Mouse (Mus musculus) myocyte (in vitro differentiated cells): ENCODE results near the gene Ttc28. TPM values are rescaled to one million over a fixed set of nuclear protein-coding genes. Genes with fewer than 3 reads are reported as not detected.
A peak's percentile ranks its signal among the peaks of the same experiment; 100 is the strongest.

Experiments
- H3K27me3 ChIP-seq: one replicate; pipeline ENCODE4 v1.6.1; 2011; ENCODE audit not compliant: control insufficient read depth, insufficient read depth, insufficient read length
- H3K36me3 ChIP-seq: one replicate; pipeline ENCODE4 v1.6.1; 2011; ENCODE audit not compliant: control insufficient read depth, insufficient read depth
- H3K4me2 ChIP-seq: one replicate; pipeline ENCODE4 v1.6.1; 2011; ENCODE audit warnings: low read depth, control low read depth
- H3K4me3 ChIP-seq: one replicate; pipeline ENCODE4 v1.5.1; 2011; ENCODE audit warnings: mild to moderate bottlenecking, control low read depth, moderate library complexity
- H3K79me2 ChIP-seq: one replicate; pipeline ENCODE4 v1.6.1; 2011; ENCODE audit not compliant: control insufficient read depth, insufficient read depth
- H3ac ChIP-seq: one replicate; pipeline ENCODE4 v1.6.1; 2011; ENCODE audit not compliant: control insufficient read depth, insufficient read length
- CEBPB ChIP-seq: IDR thresholded peaks from 2 replicates; pipeline ENCODE4 v1.6.1; 2011; ENCODE audit warnings: mild to moderate bottlenecking, moderate library complexity; ENCODE audit not compliant: poor library complexity, insufficient read depth, severe bottlenecking
- E2F4 ChIP-seq: IDR thresholded peaks from one replicate; pipeline ENCODE4 v1.6.1; 2011; ENCODE audit warnings: mild to moderate bottlenecking, control low read depth, moderate library complexity; ENCODE audit not compliant: insufficient read depth
- MAX ChIP-seq: IDR thresholded peaks from one replicate; pipeline ENCODE4 v1.6.1; 2011; ENCODE audit warnings: low read depth, mild to moderate bottlenecking, control low read depth
- MYOD1 ChIP-seq, 3 experiments: IDR thresholded peaks; one replicate each; pipeline ENCODE4 v1.6.1; 2011; ENCODE audit warnings: control low read depth in 2 of 3, low read depth in 2 of 3, mild to moderate bottlenecking in 2 of 3, moderate library complexity in 1 of 3; ENCODE audit not compliant: insufficient read length in 2 of 3, control insufficient read depth in 1 of 3
- MYOG ChIP-seq, 3 experiments: IDR thresholded peaks; one replicate each; pipeline ENCODE4 v1.6.1; 2011; ENCODE audit warnings: control low read depth in 2 of 3, low read depth in 2 of 3, mild to moderate bottlenecking in 2 of 3; ENCODE audit not compliant: insufficient read length in 2 of 3, control insufficient read depth in 1 of 3, insufficient read depth in 1 of 3
- POLR2A ChIP-seq: IDR thresholded peaks from one replicate; pipeline ENCODE4 v1.6.1; 2011; ENCODE audit warnings: low read depth, mild to moderate bottlenecking, control low read depth, moderate library complexity; ENCODE audit not compliant: insufficient read length
- POLR2AphosphoS2 ChIP-seq: IDR thresholded peaks from one replicate; pipeline ENCODE4 v1.6.1; 2011; ENCODE audit warnings: low read depth, control low read depth; ENCODE audit not compliant: insufficient read length
- REST ChIP-seq: IDR thresholded peaks from one replicate; pipeline ENCODE4 v1.6.1; 2011; ENCODE audit warnings: mild to moderate bottlenecking, control low read depth, moderate library complexity; ENCODE audit not compliant: insufficient read depth, insufficient read length
- SRF ChIP-seq: IDR thresholded peaks from one replicate; pipeline ENCODE4 v1.6.1; 2011; ENCODE audit warnings: low read depth; ENCODE audit not compliant: control insufficient read depth, insufficient read length
- TCF12 ChIP-seq: IDR thresholded peaks from one replicate; pipeline ENCODE4 v1.6.1; 2011; ENCODE audit warnings: mild to moderate bottlenecking, control low read depth; ENCODE audit not compliant: poor library complexity, insufficient read depth, severe bottlenecking
- TCF3 ChIP-seq: IDR thresholded peaks from one replicate; pipeline ENCODE4 v1.6.1; 2011; ENCODE audit warnings: low read depth, control low read depth; ENCODE audit not compliant: insufficient read length
- USF1 ChIP-seq: IDR thresholded peaks from one replicate; pipeline ENCODE4 v1.6.1; 2011; ENCODE audit warnings: low read depth, mild to moderate bottlenecking, control low read depth, moderate library complexity
- polyA plus RNA-seq: library from polyadenylated mRNA; unstranded; fragments of >200 nt; fragmentation: generic; extraction: Trizol; gene quantifications from one replicate; pipeline ENCODE4 v1.2.1, GENCODE M21; 2012; ENCODE audit warnings: missing spikeins

Gene Ttc28
- polyA plus RNA-seq, 1 experiment = 8.5 TPM

DNA sequence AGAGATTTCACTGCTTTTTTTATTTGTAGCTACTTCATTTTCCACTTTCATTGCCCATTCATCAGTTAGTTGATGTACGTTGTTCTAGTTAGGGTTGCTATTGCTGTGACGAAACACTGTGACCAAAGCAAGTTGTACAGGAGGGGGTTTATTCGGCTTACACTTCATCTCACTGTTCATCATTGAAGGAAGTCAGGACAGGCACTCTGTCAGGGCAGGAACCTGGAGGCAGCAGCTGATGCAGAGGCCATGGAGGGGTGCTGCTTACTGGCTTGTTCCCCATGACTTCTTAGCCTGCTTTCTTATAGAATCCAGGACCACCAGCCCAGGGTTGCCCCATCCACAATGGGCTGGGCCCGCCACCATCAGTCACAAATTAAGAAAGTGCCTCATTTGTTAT is 19.2 kb downstream of the Ttc28 start:
- Histone ChIP-seq H3ac (no peak overlapping the region), H3K4me2 (no peak overlapping the region), H3K27me3 (no peaks in the 10 kb centered on the region), H3K4me3 (no peak overlapping the region), H3K79me2 (no peaks in the 10 kb centered on the region), H3K36me3 (peaks cover 13% of the 10 kb centered on the region)
- TF ChIP-seq TCF12 (no peak), MAX (no peak), MYOG (IDR thresholded peaks at IDR 0.05; ENCODE audit: control insufficient read depth in 1 of 3, insufficient read depth in 1 of 3, insufficient read length in 2 of 3, low read depth in 2 of 3) (no peak), REST (no peak), USF1 (no peak), POLR2A (no peak), TCF3 (no peak), CEBPB (no peak), MYOD1 (IDR thresholded peaks at IDR 0.05; ENCODE audit: control insufficient read depth in 1 of 3, insufficient read length in 2 of 3, low read depth in 2 of 3) (no peak), SRF (no peak), E2F4 (no peak), POLR2AphosphoS2 (no peak)

DNA sequence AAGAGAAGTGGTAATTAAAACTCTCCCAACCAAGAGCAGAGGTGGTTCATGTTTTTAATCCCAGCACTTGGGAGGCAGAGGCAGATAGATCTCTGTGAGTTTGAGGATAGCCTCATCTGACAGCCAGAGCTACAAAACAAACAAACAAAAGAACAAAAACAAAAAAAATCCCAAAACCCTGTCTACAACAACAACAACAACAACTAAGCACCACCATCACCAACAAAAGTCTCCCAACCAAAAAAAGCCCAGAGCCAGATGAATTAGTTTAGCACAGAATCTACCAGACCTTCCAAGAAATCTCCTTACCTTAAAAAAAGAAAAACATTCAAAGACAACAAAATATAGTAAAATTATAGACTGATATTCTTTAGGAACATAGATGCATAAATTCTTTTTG is 20.7 kb downstream of the Ttc28 start:
- no peak overlapping the region for H3ac ChIP-seq
- H3K4me3 ChIP-seq = no peak overlapping the region
- H3K4me2 ChIP-seq = no peak overlapping the region
- H3K27me3 ChIP-seq = no peaks in the 10 kb centered on the region
- H3K36me3 ChIP-seq = peaks cover 4% of the 10 kb centered on the region
- H3K79me2 ChIP-seq = no peaks in the 10 kb centered on the region
- TF ChIP-seq POLR2AphosphoS2 = no peak

DNA sequence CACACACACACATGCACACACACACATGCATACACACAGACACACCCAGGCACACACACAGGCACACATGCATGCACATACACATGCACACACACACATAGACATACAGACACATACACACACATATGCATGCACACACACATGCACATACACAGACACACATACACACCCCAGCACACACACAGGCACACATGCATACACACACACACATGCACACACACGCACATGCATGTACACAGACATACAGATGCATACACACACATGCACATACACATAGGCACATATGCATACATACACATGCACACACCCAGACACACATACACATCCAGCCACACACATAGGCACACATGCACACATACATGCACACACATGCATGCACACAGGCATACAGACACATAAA is 27.1 kb downstream of the Ttc28 start:
- Histone ChIP-seq H3K79me2 (no peaks in the 10 kb centered on the region), H3K27me3 (no peaks in the 10 kb centered on the region), H3ac (no peak overlapping the region), H3K4me3 (no peak overlapping the region), H3K36me3 (no peaks in the 10 kb centered on the region), H3K4me2 (no peak overlapping the region)
- peak; percentile 1 for TF ChIP-seq REST
- TF ChIP-seq TCF3 = no peak

DNA sequence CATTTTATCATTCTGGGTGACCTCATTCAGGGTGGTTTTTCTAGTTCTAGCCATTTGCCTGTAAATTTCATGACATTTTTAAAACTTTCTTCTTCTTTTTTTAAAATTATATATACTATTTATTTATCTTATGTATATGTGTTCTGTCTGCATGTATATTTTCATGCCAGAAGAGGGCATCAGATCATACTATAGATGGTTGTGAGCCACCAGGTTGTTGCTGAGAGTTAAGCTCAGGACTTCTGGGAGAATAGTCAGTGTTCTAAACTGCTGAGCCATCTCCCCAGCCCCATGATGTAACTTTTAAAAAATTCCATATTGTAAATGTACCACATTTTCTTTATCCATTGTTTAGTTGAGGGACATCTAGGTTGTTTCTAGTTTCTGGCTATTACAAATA is 29.3 kb downstream of the Ttc28 start:
- Histone ChIP-seq H3K36me3 (no peaks in the 10 kb centered on the region), H3K4me3 (no peak overlapping the region), H3ac (no peak overlapping the region), H3K4me2 (no peak overlapping the region), H3K79me2 (no peaks in the 10 kb centered on the region), H3K27me3 (no peaks in the 10 kb centered on the region)
- no peak for TF ChIP-seq SRF
- TF ChIP-seq TCF12 = no peak
- TF ChIP-seq REST = no peak
- no peak for TF ChIP-seq MAX
- TF ChIP-seq MYOG (IDR thresholded peaks at IDR 0.05; ENCODE audit: control insufficient read depth in 1 of 3, insufficient read depth in 1 of 3, insufficient read length in 2 of 3, low read depth in 2 of 3) = no peak
- TF ChIP-seq USF1 = no peak
- no peak for TF ChIP-seq E2F4
- no peak for TF ChIP-seq POLR2A
- TF ChIP-seq CEBPB = no peak
- no peak for TF ChIP-seq MYOD1 (IDR thresholded peaks at IDR 0.05; ENCODE audit: control insufficient read depth in 1 of 3, insufficient read length in 2 of 3, low read depth in 2 of 3)

- Histone ChIP-seq H3K4me3 (no peak overlapping the region), H3K36me3 (no peaks in the 10 kb centered on the region), H3K79me2 (no peaks in the 10 kb centered on the region), H3K4me2 (no peak overlapping the region), H3ac (no peak overlapping the region), H3K27me3 (no peaks in the 10 kb centered on the region)
- TF ChIP-seq POLR2A (no peak), TCF3 (no peak), CEBPB (no peak), MYOD1 (IDR thresholded peaks at IDR 0.05; ENCODE audit: control insufficient read depth in 1 of 3, insufficient read length in 2 of 3, low read depth in 2 of 3) (no peak), MAX (no peak)
Observed at GRCm38 (mm10) chr5:110909955-110910589, 30.5 kb downstream of the Ttc28 start.

DNA sequence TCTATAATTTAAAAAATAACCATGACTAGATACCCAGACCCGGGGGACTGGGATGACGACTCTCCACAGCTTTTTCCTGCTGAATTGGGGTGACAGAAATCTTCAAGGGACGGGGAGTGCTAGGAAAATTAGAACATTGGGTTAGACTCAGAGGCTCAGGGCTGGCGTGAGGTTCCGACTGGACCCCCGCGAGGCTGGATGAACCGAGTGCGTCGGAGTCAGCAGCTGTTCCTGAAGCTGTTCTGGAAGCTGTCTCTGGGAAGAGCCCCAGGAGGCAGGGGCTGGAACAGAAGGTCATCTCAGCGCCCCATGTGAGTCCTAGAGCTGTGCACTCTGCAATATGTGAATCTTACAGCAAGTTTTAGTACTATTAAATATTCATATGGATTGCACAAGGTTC is 35.3 kb downstream of the Ttc28 start:
- H3K4me3 ChIP-seq = no peak overlapping the region
- TF ChIP-seq MYOD1 (IDR thresholded peaks at IDR 0.05; ENCODE audit: control insufficient read depth in 1 of 3, insufficient read length in 2 of 3, low read depth in 2 of 3) (no peak), POLR2AphosphoS2 (no peak), MAX (no peak), TCF12 (no peak), USF1 (no peak), TCF3 (no peak), MYOG (IDR thresholded peaks at IDR 0.05; ENCODE audit: control insufficient read depth in 1 of 3, insufficient read depth in 1 of 3, insufficient read length in 2 of 3, low read depth in 2 of 3) (no peak), REST (no peak), CEBPB (no peak), POLR2A (no peak), E2F4 (no peak), SRF (no peak)

More for the DNA sequence above, 35.3 kb downstream of the Ttc28 start:
- H3K36me3 ChIP-seq = no peaks in the 10 kb centered on the region
- H3K27me3 ChIP-seq = no peaks in the 10 kb centered on the region
- H3ac ChIP-seq = no peak overlapping the region
- no peaks in the 10 kb centered on the region for H3K79me2 ChIP-seq
- H3K4me2 ChIP-seq = no peak overlapping the region
